Mouse (Mus musculus) forebrain, embryonic 13.5 days (tissue): ENCODE results near the gene Spns2. TPM values are rescaled to one million over a fixed set of nuclear protein-coding genes. Genes with fewer than 3 reads are reported as not detected.

Source experiments
- ATAC-seq: fragments of 200-750 bp; cut with Nextera tagmentation; 2 replicates; pipeline ENCODE4 v1.8.0; 2017
- H3K27ac ChIP-seq: fragments of 300-500 bp; sonication (generic); 2 replicates; pipeline ENCODE4 v1.5.1; 2015; ENCODE audit warnings: inconsistent platforms, mild to moderate bottlenecking, moderate library complexity
- H3K27me3 ChIP-seq: fragments of 300-500 bp; sonication (generic); 2 replicates; pipeline ENCODE4 v1.6.1; 2015; ENCODE audit warnings: mild to moderate bottlenecking, inconsistent platforms
- H3K36me3 ChIP-seq: fragments of 300-500 bp; sonication (generic); 2 replicates; pipeline ENCODE4 v1.6.1; 2015; ENCODE audit warnings: mild to moderate bottlenecking, inconsistent platforms; ENCODE audit not compliant: poor library complexity, severe bottlenecking
- H3K4me1 ChIP-seq: fragments of 300-500 bp; sonication (generic); 2 replicates; pipeline ENCODE4 v1.6.1; 2015; ENCODE audit warnings: inconsistent platforms
- H3K4me2 ChIP-seq: fragments of 300-500 bp; sonication (generic); 2 replicates; pipeline ENCODE4 v1.6.1; 2015; ENCODE audit warnings: inconsistent platforms, mild to moderate bottlenecking, moderate library complexity
- H3K4me3 ChIP-seq: fragments of 300-500 bp; sonication (generic); 2 replicates; pipeline ENCODE4 v1.5.1; 2015; ENCODE audit warnings: mild to moderate bottlenecking, inconsistent platforms
- H3K9ac ChIP-seq: fragments of 300-500 bp; sonication (generic); 2 replicates; pipeline ENCODE4 v1.6.1; 2015; ENCODE audit warnings: mild to moderate bottlenecking, inconsistent platforms
- H3K9me3 ChIP-seq: fragments of 300-500 bp; sonication (generic); replicated peaks from 2 replicates; pipeline ENCODE4 v1.6.1; 2016; ENCODE audit warnings: inconsistent platforms
- WGBS: fragments of 180-500 bp; shearing (Covaris S2); methylation state at CpG from one replicate; pipeline ENCODE4 v1.1.7; 2015; 5-methylcytosine and 5-hydroxymethylcytosine counted together
- polyA plus RNA-seq: library from polyadenylated mRNA; unstranded; fragments of >200 nt; fragmentation: Nextera tagmentation; extraction: Ambion mirVana; gene quantifications from 2 replicates; pipeline ENCODE4 v1.2.1, GENCODE M21; 2015

Spns2 gene
- polyA plus RNA-seq, 1 experiment from 2014 or later: 3.6 TPM

GRCm38 (mm10) chr11:72402017-72402416 is 87.7 kb downstream of the Spns2 start:
- WGBS: 88% methylated on average over 5 of the region's 5 CpGs
- no peak overlapping the region for H3K4me2 ChIP-seq
- ATAC-seq: no peak
- H3K9ac ChIP-seq: no peak overlapping the region
- H3K36me3 ChIP-seq: no peaks in the 10 kb centered on the region
- no peak overlapping the region for H3K4me3 ChIP-seq
- no peaks in the 10 kb centered on the region for H3K9me3 ChIP-seq
- no peak overlapping the region for H3K27ac ChIP-seq
- H3K27me3 ChIP-seq: 0 out of 2 replicates have a peak, but pooled peaks cover 5% of the 10 kb centered on the region
- no peaks in the 10 kb centered on the region for H3K4me1 ChIP-seq

Other genes with a start within 250 kb of the Spns2 start
- gene Slc13a5, start 222.7 kb downstream of the Spns2 start, polyA plus RNA-seq: 0.12 and 0.26 TPM in 2 replicates
- 0.98 and 1.8 TPM in 2 replicates for gene Xaf1, start 188.3 kb downstream of the Spns2 start, polyA plus RNA-seq
- gene Fbxo39, start 175.5 kb downstream of the Spns2 start, polyA plus RNA-seq: not detected in 2 replicates
- gene Tekt1, start 127.5 kb downstream of the Spns2 start, polyA plus RNA-seq: 6.4 and 9.1 TPM in 2 replicates
- gene Smtnl2, start 78.2 kb downstream of the Spns2 start, polyA plus RNA-seq: 2.2 and 2.6 TPM in 2 replicates
- not detected in 2 replicates for gene Ggt6, start 54.4 kb downstream of the Spns2 start, polyA plus RNA-seq
- 111 and 122 TPM in 2 replicates for gene Mybbp1a, start 48.5 kb downstream of the Spns2 start, polyA plus RNA-seq
- gene Spns3, start 60.6 kb upstream of the Spns2 start, polyA plus RNA-seq: 0.14 TPM in 1 of 2 replicates, not detected in the other
- gene Ube2g1, start 117.4 kb upstream of the Spns2 start, polyA plus RNA-seq: 100 and 104 TPM in 2 replicates
- 21.3 and 25.5 TPM in 2 replicates for gene Ankfy1, start 200.1 kb upstream of the Spns2 start, polyA plus RNA-seq